Mouse (Mus musculus): ENCODE measurements around the gene Upb1. TPM values are rescaled to one million over a fixed set of nuclear protein-coding genes. Genes with fewer than 3 reads are reported as not detected.
"Not testable (repeated sequence)": the region's sequence is repeated elsewhere in the genome, so short reads cannot be mapped to it uniquely, and the experiment has no call there.

Gene Upb1
- polyA plus RNA-seq, 1 experiment = 1.0 TPM

DNA sequence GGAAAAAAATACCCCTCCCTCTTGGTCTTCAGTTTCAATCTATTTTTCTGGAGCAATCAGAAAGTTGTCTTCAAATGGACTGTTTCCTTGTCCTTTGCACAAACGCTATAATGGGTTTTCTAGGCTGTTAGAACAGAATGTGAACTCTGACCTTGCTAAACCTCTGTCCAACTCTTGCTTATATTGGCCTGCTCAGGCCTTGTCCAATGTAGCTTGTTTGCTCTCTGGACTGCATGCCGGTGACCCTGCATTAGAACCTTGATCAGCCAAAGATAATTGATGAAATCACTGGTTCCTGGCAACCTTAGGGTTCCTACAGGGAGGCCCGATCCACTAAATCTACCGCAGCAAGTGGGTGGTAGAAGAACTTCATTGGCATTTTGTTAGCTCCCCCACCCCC, 6.8 kb downstream of the Upb1 start:
- H3K4me3 ChIP-seq (ENCODE audit: low read depth, low read length) = no peak overlapping the region

DNA sequence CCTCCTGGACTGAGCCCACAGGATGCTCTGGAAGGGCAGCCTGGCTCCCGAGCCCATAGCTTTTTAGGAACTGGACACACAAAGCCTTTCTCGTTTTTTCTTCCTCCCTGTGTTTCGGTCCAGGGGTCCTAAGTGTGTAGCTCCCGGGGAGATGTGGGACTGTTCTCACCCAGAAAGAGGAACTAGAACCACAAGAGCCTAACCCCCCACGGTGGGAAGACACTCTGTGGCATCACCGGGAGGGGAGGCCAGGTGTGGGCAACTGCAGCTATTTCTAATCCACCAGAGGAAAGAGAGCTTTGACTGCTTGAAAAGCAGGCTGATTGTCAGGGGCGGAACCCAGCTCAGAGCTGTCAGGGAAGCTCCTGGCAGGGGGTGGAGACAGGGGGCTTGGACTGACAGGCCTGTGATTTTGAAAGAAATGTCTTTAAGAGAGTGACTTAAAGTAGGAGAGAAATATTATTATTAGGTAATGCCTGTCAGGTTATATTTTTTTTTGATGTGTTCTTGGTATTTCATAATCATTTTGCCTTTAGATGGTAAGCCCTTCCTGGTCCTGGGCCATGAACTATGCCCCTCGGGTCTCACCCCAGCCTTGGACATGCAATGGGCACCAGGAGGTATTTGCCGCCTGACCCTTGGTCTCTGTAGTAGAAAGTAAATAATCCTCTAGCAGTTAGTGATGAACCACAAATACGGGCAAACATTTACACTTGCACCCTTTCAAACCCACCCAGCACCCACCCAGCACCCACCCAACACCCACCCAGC, 10.6 kb downstream of the Upb1 start:
- H3K4me3 ChIP-seq (ENCODE audit: low read depth, low read length); H3K36me3 ChIP-seq (ENCODE audit: control insufficient read depth, insufficient read depth, low read length); H3K27me3 ChIP-seq (ENCODE audit: control insufficient read depth, insufficient read depth, low read length); H3K27ac ChIP-seq (ENCODE audit: insufficient read depth, low read depth, low read length): not testable (repeated sequence)
- peaks cover 20% of the 10 kb centered on the region for H3K4me1 ChIP-seq (ENCODE audit: control insufficient read depth, insufficient read depth, insufficient read length, low read length)
- 55% methylated on average over 10 of the region's 10 CpGs for WGBS

More for the DNA sequence above, 6.8 kb downstream of the Upb1 start:
- Histone ChIP-seq H3K36me3 (ENCODE audit: control insufficient read depth, insufficient read depth, low read length) (no peaks in the 10 kb centered on the region), H3K27ac (ENCODE audit: insufficient read depth, low read depth, low read length) (no peak overlapping the region), H3K4me1 (ENCODE audit: control insufficient read depth, insufficient read depth, insufficient read length, low read length) (peaks cover 10% of the 10 kb centered on the region), H3K27me3 (ENCODE audit: control insufficient read depth, insufficient read depth, low read length) (no peaks in the 10 kb centered on the region)
- no peak for TF ChIP-seq POLR2A (IDR thresholded peaks at IDR 0.05; ENCODE audit: low read depth, low read length)
- TF ChIP-seq CTCF (IDR thresholded peaks at IDR 0.05; ENCODE audit: extremely low read depth, insufficient read length, insufficient replicate concordance, low read depth, low read length) = no peak
- 57% methylated on average over 4 of the region's 4 CpGs for WGBS

GRCm38 (mm10) chr10:75412114-75413103, 11.5 kb downstream of the Upb1 start:
- 31% methylated on average over 27 of the region's 27 CpGs for WGBS
- TF ChIP-seq CTCF (IDR thresholded peaks at IDR 0.05; ENCODE audit: extremely low read depth, insufficient read length, insufficient replicate concordance, low read depth, low read length) = no peak
- TF ChIP-seq POLR2A (IDR thresholded peaks at IDR 0.05; ENCODE audit: low read depth, low read length) = no peak
- H3K36me3 ChIP-seq (ENCODE audit: control insufficient read depth, insufficient read depth, low read length) = no peaks in the 10 kb centered on the region
- peak overlapping the region; percentile 68 for H3K27ac ChIP-seq (ENCODE audit: insufficient read depth, low read depth, low read length)
- peaks cover 16% of the 10 kb centered on the region; the same call in 1 of the 2 replicates for H3K4me1 ChIP-seq (ENCODE audit: control insufficient read depth, insufficient read depth, insufficient read length, low read length)
- H3K27me3 ChIP-seq (ENCODE audit: control insufficient read depth, insufficient read depth, low read length) = no peaks in the 10 kb centered on the region
- H3K4me3 ChIP-seq (ENCODE audit: low read depth, low read length) = peak overlapping the region; percentile 21

- 62% methylated on average over 7 of the region's 7 CpGs for WGBS
- Histone ChIP-seq H3K4me3 (ENCODE audit: low read depth, low read length) (no peak overlapping the region), H3K36me3 (ENCODE audit: control insufficient read depth, insufficient read depth, low read length) (no peaks in the 10 kb centered on the region), H3K4me1 (ENCODE audit: control insufficient read depth, insufficient read depth, insufficient read length, low read length) (peaks cover 16% of the 10 kb centered on the region; the same call in 1 of the 2 replicates), H3K27me3 (ENCODE audit: control insufficient read depth, insufficient read depth, low read length) (no peaks in the 10 kb centered on the region), H3K27ac (ENCODE audit: insufficient read depth, low read depth, low read length) (no peak overlapping the region)
- no peak for TF ChIP-seq POLR2A (IDR thresholded peaks at IDR 0.05; ENCODE audit: low read depth, low read length)
- no peak for TF ChIP-seq CTCF (IDR thresholded peaks at IDR 0.05; ENCODE audit: extremely low read depth, insufficient read length, insufficient replicate concordance, low read depth, low read length)
Observed at GRCm38 (mm10) chr10:75414925-75415324, 14.0 kb downstream of the Upb1 start.

- no peaks in the 10 kb centered on the region for H3K27me3 ChIP-seq (ENCODE audit: control insufficient read depth, insufficient read depth, low read length)
- H3K4me3 ChIP-seq (ENCODE audit: low read depth, low read length) = no peak overlapping the region
- no peak for TF ChIP-seq CTCF (IDR thresholded peaks at IDR 0.05; ENCODE audit: extremely low read depth, insufficient read length, insufficient replicate concordance, low read depth, low read length)
- TF ChIP-seq POLR2A (IDR thresholded peaks at IDR 0.05; ENCODE audit: low read depth, low read length) = no peak
- peaks cover 11% of the 10 kb centered on the region; the same call in 1 of the 2 replicates for H3K4me1 ChIP-seq (ENCODE audit: control insufficient read depth, insufficient read depth, insufficient read length, low read length)
- no peak overlapping the region for H3K27ac ChIP-seq (ENCODE audit: insufficient read depth, low read depth, low read length)
- H3K36me3 ChIP-seq (ENCODE audit: control insufficient read depth, insufficient read depth, low read length) = no peaks in the 10 kb centered on the region
- 87% methylated on average over 8 of the region's 8 CpGs for WGBS
Observed at GRCm38 (mm10) chr10:75417363-75418042, 16.6 kb downstream of the Upb1 start.

DNA sequence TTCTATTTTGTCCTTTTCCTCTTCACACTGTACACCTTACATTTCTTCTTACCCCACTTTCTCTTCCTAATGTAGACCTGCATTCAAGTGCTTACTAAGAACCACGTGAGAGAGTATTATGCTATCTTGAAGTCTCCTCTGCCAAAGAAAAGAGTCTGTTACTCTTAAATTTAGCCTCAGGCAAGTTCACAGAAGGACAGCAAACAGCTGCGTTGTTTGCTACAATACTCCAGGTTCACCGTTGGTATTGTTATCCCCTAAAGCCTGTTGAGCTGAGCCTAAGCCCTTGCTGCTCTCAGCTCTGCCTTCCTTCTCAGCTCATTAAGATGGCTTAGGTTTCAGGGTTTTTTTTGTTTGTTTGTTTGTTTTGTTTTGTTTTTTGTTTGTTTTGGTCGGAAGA, 17.8 kb downstream of the Upb1 start:
- Histone ChIP-seq H3K36me3 (ENCODE audit: control insufficient read depth, insufficient read depth, low read length) (no peaks in the 10 kb centered on the region), H3K4me1 (ENCODE audit: control insufficient read depth, insufficient read depth, insufficient read length, low read length) (peaks cover 2% of the 10 kb centered on the region; the same call in 1 of the 2 replicates), H3K4me3 (ENCODE audit: low read depth, low read length) (no peak overlapping the region), H3K27me3 (ENCODE audit: control insufficient read depth, insufficient read depth, low read length) (no peaks in the 10 kb centered on the region), H3K27ac (ENCODE audit: insufficient read depth, low read depth, low read length) (no peak overlapping the region)
- 67% methylated on average over 4 of the region's 4 CpGs for WGBS
- no peak for TF ChIP-seq CTCF (IDR thresholded peaks at IDR 0.05; ENCODE audit: extremely low read depth, insufficient read length, insufficient replicate concordance, low read depth, low read length)
- TF ChIP-seq POLR2A (IDR thresholded peaks at IDR 0.05; ENCODE audit: low read depth, low read length) = no peak

Measured in small intestine, adult 2 months (tissue).